Mouse (Mus musculus): ENCODE data around the gene Nsun2. TPM values are rescaled to one million over a fixed set of nuclear protein-coding genes. Genes with fewer than 3 reads are reported as not detected.
"Not testable (repeated sequence)": the region's sequence is repeated elsewhere in the genome, so short reads cannot be mapped to it uniquely, and the experiment has no call there.

The Nsun2 gene
- polyA plus RNA-seq, 1 experiment from 2014 or later: 82.8 TPM

DNA sequence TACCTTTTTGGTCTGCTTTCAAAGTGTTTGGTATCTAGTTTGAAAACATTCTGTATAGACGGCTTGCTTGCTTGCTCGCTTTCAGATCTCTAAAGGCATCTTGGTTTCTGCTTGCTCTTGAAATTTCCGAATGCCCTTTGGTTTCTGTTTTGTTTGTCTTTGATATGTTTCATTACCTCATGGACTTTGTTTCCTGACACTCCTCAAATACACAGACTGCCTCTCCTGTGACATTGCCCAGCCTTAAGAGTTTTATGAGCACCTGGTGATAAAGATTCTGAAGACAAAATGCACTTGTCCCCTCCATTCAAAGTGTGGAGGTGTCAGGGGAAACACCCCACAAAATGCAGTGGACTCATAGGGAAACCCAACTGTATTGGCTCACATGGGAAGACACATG, 30.4 kb downstream of the Nsun2 start:
- H3K9ac ChIP-seq (replicated peaks; ENCODE audit: low read length): no peak overlapping the region
- 92% methylated on average over 3 of the region's 3 CpGs for WGBS
- no peaks in the 10 kb centered on the region for H3K9me3 ChIP-seq (ENCODE audit: control insufficient read depth, low read length)
- H3K36me3 ChIP-seq (ENCODE audit: control insufficient read depth, insufficient read depth, low read length): no peaks in the 10 kb centered on the region
- peaks cover 12% of the 10 kb centered on the region for H3K4me1 ChIP-seq (ENCODE audit: control insufficient read depth, insufficient read depth, low read length)
- no peak overlapping the region for H3K4me2 ChIP-seq (ENCODE audit: low read length)
- DNase-seq (no peak), ATAC-seq (ENCODE audit: low FRiP score, low TSS enrichment) (no peak)
- no peak overlapping the region for H3K27ac ChIP-seq (replicated peaks; ENCODE audit: low read depth, low read length)
- no peaks in the 10 kb centered on the region for H3K27me3 ChIP-seq (ENCODE audit: control insufficient read depth, insufficient read depth, low read length)
- H3K4me3 ChIP-seq (replicated peaks; ENCODE audit: low read depth, low read length): no peak overlapping the region

DNA sequence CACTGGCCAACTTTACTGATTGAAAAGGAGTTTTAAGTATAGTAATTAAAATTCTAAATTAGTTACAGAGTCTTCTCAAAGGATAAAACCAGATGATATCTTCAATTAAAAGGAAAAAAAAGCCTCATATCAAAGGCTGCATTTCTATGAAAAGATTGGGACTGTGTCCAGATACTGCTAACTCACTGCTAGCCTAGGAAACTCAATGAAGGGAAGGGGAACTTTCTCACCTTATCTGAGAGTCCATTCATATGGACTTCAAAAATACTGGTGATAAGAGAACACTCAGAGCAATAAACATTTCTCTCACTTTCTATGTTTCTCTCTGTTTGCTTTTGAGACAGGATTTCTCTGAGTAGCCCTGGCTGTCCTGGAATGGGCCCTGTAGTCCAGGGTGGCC, 31.0 kb downstream of the Nsun2 start:
- H3K4me3 ChIP-seq (replicated peaks; ENCODE audit: low read depth, low read length): no peak overlapping the region

DNA sequence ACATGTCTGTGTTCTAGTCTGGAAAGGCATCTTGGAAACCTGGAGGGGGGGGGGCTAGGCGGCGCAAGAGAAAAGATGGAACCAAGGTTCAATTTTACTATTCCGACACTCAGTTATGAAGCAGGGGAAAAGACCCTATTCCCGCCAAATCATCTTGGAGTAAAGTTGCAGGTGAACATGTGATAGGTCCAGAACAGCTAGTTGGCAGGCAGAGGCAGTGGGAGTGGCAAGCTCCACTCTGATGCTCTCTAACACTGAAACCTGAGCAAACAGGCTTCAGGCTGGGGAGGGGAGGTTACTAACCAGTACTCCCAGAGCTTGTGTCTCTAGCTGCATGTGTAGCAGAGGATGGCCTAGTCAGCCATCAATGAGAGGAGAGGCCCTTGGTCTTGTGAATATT, 31.9 kb downstream of the Nsun2 start:
- ATAC-seq (ENCODE audit: low FRiP score, low TSS enrichment): not testable (repeated sequence)

More for the DNA sequence above, 31.0 kb downstream of the Nsun2 start:
- Histone ChIP-seq H3K27ac (replicated peaks; ENCODE audit: low read depth, low read length) (no peak overlapping the region), H3K36me3 (ENCODE audit: control insufficient read depth, insufficient read depth, low read length) (no peaks in the 10 kb centered on the region), H3K27me3 (ENCODE audit: control insufficient read depth, insufficient read depth, low read length) (no peaks in the 10 kb centered on the region), H3K4me1 (ENCODE audit: control insufficient read depth, insufficient read depth, low read length) (peaks cover 6% of the 10 kb centered on the region), H3K9ac (replicated peaks; ENCODE audit: low read length) (no peak overlapping the region), H3K9me3 (ENCODE audit: control insufficient read depth, low read length) (no peaks in the 10 kb centered on the region), H3K4me2 (ENCODE audit: low read length) (no peak overlapping the region)
- no peak for ATAC-seq (ENCODE audit: low FRiP score, low TSS enrichment)
- no peak for DNase-seq

DNA sequence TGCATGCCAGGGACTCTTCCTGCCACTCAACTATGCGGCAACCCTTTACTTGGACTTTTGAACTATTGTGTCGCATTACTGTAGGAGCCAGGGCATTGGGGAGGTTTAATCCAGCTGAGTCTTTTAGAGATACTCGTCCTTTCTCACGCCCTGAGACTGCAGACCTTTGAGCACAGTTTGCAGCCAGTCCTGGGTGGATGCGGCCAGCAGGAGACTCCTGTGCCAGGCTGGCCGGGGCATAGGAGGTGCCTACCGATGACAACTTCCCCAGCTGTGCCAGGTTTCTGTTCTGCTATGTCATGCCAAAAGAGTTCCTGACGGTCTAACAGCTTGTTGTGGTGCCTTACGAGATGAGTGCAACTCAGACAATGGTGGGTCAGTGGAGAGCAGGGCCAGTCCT, 35.7 kb downstream of the Nsun2 start:
- Histone ChIP-seq H3K27ac (replicated peaks; ENCODE audit: low read depth, low read length) (no peak overlapping the region), H3K9ac (replicated peaks; ENCODE audit: low read length) (no peak overlapping the region), H3K36me3 (ENCODE audit: control insufficient read depth, insufficient read depth, low read length) (no peaks in the 10 kb centered on the region), H3K4me1 (ENCODE audit: control insufficient read depth, insufficient read depth, low read length) (no peaks in the 10 kb centered on the region), H3K4me3 (replicated peaks; ENCODE audit: low read depth, low read length) (no peak overlapping the region), H3K9me3 (ENCODE audit: control insufficient read depth, low read length) (no peaks in the 10 kb centered on the region), H3K27me3 (ENCODE audit: control insufficient read depth, insufficient read depth, low read length) (no peaks in the 10 kb centered on the region), H3K4me2 (ENCODE audit: low read length) (no peak overlapping the region)
- ATAC-seq (ENCODE audit: low FRiP score, low TSS enrichment) (no peak), DNase-seq (no peak)
- 77% methylated on average over 9 of the region's 9 CpGs for WGBS

More for the DNA sequence above, 31.9 kb downstream of the Nsun2 start:
- H3K9me3 ChIP-seq (ENCODE audit: control insufficient read depth, low read length); H3K4me1 ChIP-seq (ENCODE audit: control insufficient read depth, insufficient read depth, low read length); H3K27ac ChIP-seq (replicated peaks; ENCODE audit: low read depth, low read length); H3K4me2 ChIP-seq (ENCODE audit: low read length); DNase-seq; H3K4me3 ChIP-seq (replicated peaks; ENCODE audit: low read depth, low read length); H3K36me3 ChIP-seq (ENCODE audit: control insufficient read depth, insufficient read depth, low read length); H3K27me3 ChIP-seq (ENCODE audit: control insufficient read depth, insufficient read depth, low read length); H3K9ac ChIP-seq (replicated peaks; ENCODE audit: low read length): not testable (repeated sequence)
- WGBS: 89% methylated on average over 4 of the region's 4 CpGs

DNA sequence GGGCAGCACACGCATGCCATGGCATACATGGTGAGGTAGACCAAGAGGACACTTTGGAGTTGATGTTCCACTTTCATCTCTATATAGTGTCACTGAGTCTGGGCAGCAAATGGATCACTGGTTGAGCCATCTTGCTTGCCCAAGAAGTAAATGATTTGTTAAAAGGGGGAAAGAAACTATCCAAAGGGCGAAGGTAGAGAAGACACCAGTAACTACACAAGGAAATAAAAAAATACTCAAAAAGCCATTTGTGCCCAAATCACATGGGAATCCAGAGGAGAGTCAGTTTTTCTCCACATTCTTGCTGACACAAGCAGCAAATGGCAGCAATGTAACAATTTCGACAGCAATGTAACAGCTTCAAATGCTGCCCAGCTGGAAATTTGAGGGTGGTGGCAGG, 39.0 kb downstream of the Nsun2 start:
- H3K9me3 ChIP-seq (ENCODE audit: control insufficient read depth, low read length): no peaks in the 10 kb centered on the region
- H3K9ac ChIP-seq (replicated peaks; ENCODE audit: low read length): no peak overlapping the region
- no peak overlapping the region for H3K27ac ChIP-seq (replicated peaks; ENCODE audit: low read depth, low read length)
- H3K4me1 ChIP-seq (ENCODE audit: control insufficient read depth, insufficient read depth, low read length): no peaks in the 10 kb centered on the region
- no peaks in the 10 kb centered on the region for H3K36me3 ChIP-seq (ENCODE audit: control insufficient read depth, insufficient read depth, low read length)
- no peak overlapping the region for H3K4me3 ChIP-seq (replicated peaks; ENCODE audit: low read depth, low read length)
- 95% methylated on average over 3 of the region's 3 CpGs for WGBS
- no peak for DNase-seq
- H3K4me2 ChIP-seq (ENCODE audit: low read length): no peak overlapping the region
- no peak for ATAC-seq (ENCODE audit: low FRiP score, low TSS enrichment)
- no peaks in the 10 kb centered on the region for H3K27me3 ChIP-seq (ENCODE audit: control insufficient read depth, insufficient read depth, low read length)

DNA sequence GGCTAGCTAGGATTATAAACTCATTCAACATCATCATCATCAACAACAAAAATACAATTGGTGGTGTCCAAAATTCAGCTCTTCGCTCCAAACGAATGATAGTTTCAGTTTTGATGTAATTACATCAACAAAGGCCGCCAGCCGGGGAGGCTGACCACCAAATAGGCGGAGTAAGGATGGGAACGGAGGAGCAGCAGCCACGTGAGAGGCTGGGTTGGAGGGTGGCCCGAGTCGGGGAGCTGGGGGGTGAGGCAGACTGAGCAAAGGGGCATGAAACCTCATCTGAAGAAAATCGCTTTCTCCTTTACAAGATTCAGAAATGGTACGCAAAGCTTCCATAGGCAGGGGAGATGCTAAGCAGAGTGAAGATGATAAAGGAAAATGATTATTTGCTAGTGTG, 43.1 kb downstream of the Nsun2 start:
- no peaks in the 10 kb centered on the region for H3K9me3 ChIP-seq (ENCODE audit: control insufficient read depth, low read length)
- H3K9ac ChIP-seq (replicated peaks; ENCODE audit: low read length): no peak overlapping the region
- H3K4me3 ChIP-seq (replicated peaks; ENCODE audit: low read depth, low read length): no peak overlapping the region
- H3K4me2 ChIP-seq (ENCODE audit: low read length): no peak overlapping the region
- no peaks in the 10 kb centered on the region for H3K36me3 ChIP-seq (ENCODE audit: control insufficient read depth, insufficient read depth, low read length)
- no peak for DNase-seq
- no peak for ATAC-seq (ENCODE audit: low FRiP score, low TSS enrichment)
- no peak overlapping the region for H3K27ac ChIP-seq (replicated peaks; ENCODE audit: low read depth, low read length)
- no peaks in the 10 kb centered on the region for H3K4me1 ChIP-seq (ENCODE audit: control insufficient read depth, insufficient read depth, low read length)
- WGBS: 66% methylated on average over 11 of the region's 11 CpGs
- H3K27me3 ChIP-seq (ENCODE audit: control insufficient read depth, insufficient read depth, low read length): no peaks in the 10 kb centered on the region

DNA sequence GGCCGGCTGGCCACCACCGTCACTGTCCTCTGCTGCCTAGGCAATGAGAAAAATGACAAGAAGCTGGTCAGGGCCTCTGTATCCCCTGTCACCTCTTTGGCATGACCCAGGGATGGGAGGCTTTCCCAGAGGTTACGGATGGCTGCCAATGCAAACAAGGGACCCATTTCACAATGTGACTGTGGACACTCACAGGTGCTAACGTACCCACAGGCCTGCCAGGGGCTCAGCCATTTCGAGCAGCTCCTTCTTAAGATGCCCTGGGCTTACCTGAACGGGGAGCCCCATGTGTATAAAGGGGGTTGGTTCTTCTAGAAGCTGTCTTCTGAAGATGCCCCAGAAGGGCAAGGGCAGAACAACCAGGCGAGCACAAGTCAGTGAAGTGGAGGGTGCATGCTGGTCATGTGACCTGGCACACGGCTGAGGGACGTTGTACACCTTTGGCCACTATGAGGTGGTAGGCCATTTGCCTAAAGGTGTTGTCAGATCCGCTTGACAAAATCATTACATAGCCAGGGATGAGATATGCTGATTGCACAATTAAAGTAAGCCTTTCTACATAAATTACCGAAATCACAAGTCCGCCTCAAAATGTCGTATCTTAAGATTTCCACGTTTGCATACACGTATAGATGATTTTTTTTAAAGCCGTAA, 43.8 kb downstream of the Nsun2 start:
- Histone ChIP-seq H3K9me3 (ENCODE audit: control insufficient read depth, low read length) (no peaks in the 10 kb centered on the region), H3K4me3 (replicated peaks; ENCODE audit: low read depth, low read length) (no peak overlapping the region), H3K27me3 (ENCODE audit: control insufficient read depth, insufficient read depth, low read length) (no peaks in the 10 kb centered on the region), H3K4me2 (ENCODE audit: low read length) (no peak overlapping the region), H3K4me1 (ENCODE audit: control insufficient read depth, insufficient read depth, low read length) (no peaks in the 10 kb centered on the region), H3K27ac (replicated peaks; ENCODE audit: low read depth, low read length) (no peak overlapping the region), H3K9ac (replicated peaks; ENCODE audit: low read length) (no peak overlapping the region), H3K36me3 (ENCODE audit: control insufficient read depth, insufficient read depth, low read length) (no peaks in the 10 kb centered on the region)
- DNase-seq (no peak), ATAC-seq (ENCODE audit: low FRiP score, low TSS enrichment) (no peak)
- whole genome bisulfite sequencing: 92% methylated on average over 16 of the region's 16 CpGs

DNA sequence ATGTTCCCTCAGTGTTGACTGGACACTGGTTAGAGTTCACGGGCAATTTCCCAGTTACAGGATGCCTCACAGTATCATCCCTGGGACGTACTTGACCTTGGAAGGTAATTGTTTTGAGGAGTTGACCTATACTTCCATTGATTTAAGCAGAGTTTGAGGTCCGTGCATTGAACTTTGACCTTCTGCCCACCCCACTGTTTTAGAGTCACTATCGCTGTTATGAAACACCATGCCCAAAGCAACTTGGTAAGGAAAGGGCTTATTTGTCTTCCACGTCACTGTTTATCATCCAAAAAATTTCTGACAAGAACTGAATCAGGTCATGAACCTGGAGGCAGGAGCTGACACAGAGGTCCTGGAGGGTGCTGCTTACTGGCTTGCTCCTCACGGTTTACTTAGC, 48.9 kb downstream of the Nsun2 start:
- WGBS: 85% methylated on average over 6 of the region's 6 CpGs
- no peak overlapping the region for H3K9ac ChIP-seq (replicated peaks; ENCODE audit: low read length)
- no peaks in the 10 kb centered on the region for H3K9me3 ChIP-seq (ENCODE audit: control insufficient read depth, low read length)
- ATAC-seq (ENCODE audit: low FRiP score, low TSS enrichment) (no peak), DNase-seq (no peak)
- no peaks in the 10 kb centered on the region for H3K36me3 ChIP-seq (ENCODE audit: control insufficient read depth, insufficient read depth, low read length)
- no peaks in the 10 kb centered on the region for H3K4me1 ChIP-seq (ENCODE audit: control insufficient read depth, insufficient read depth, low read length)
- H3K4me2 ChIP-seq (ENCODE audit: low read length): no peak overlapping the region
- no peaks in the 10 kb centered on the region for H3K27me3 ChIP-seq (ENCODE audit: control insufficient read depth, insufficient read depth, low read length)
- no peak overlapping the region for H3K4me3 ChIP-seq (replicated peaks; ENCODE audit: low read depth, low read length)
- no peak overlapping the region for H3K27ac ChIP-seq (replicated peaks; ENCODE audit: low read depth, low read length)

DNA sequence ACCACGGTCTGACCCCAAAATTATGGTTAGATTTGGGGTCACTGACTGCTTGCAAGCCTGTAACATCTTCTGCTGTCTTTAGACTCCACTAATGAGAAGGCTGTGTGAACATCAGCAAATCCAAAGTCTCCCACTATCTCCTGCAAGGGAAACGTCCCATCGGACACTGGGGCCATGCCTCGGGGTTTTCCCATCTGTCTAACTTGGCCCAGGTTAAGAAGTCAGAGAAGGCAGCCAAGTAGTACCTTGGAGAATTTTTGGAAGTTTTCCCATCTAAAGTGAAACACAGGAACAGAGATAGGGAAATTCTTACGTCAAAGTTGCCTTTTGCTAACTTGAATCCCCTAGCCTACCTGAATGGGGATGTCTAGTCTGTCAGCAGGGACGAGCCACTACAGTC, 50.0 kb downstream of the Nsun2 start:
- H3K4me3 ChIP-seq (replicated peaks; ENCODE audit: low read depth, low read length): no peak overlapping the region
- no peaks in the 10 kb centered on the region for H3K36me3 ChIP-seq (ENCODE audit: control insufficient read depth, insufficient read depth, low read length)
- no peak overlapping the region for H3K27ac ChIP-seq (replicated peaks; ENCODE audit: low read depth, low read length)
- H3K4me2 ChIP-seq (ENCODE audit: low read length): no peak overlapping the region
- 94% methylated on average over 6 of the region's 6 CpGs for WGBS
- H3K9me3 ChIP-seq (ENCODE audit: control insufficient read depth, low read length): no peaks in the 10 kb centered on the region
- H3K4me1 ChIP-seq (ENCODE audit: control insufficient read depth, insufficient read depth, low read length): no peaks in the 10 kb centered on the region
- no peaks in the 10 kb centered on the region for H3K27me3 ChIP-seq (ENCODE audit: control insufficient read depth, insufficient read depth, low read length)
- H3K9ac ChIP-seq (replicated peaks; ENCODE audit: low read length): no peak overlapping the region
- ATAC-seq (ENCODE audit: low FRiP score, low TSS enrichment) (no peak), DNase-seq (no peak)
